ENCODE assay signal across 16 mouse cellular contexts in genomic region chrX:23673193-23673592, GRCm38 (mm10).
"Had no signal": no experiment of that assay in that cellular context is flagged by ENCODE, and none has a peak within 500 bp of the region (broad histone marks: within the 10 kb centered on the region; RNA-seq: fewer than 3 reads in every experiment).

No protein-coding gene starts in this region.

- H3K27ac ChIP-seq: kidney, postnatal 0 days; limb, embryonic 12.5 days; liver, embryonic 13.5 days; lung, embryonic 15.5 days; macrophage; midbrain, embryonic 13.5 days; neural tube, embryonic 13.5 days had no signal

- H3K4me3 ChIP-seq: limb, embryonic 12.5 days; liver, embryonic 13.5 days; lung, embryonic 15.5 days; midbrain, embryonic 13.5 days; myocyte; neural tube, embryonic 13.5 days had no signal

- H3K27me3 ChIP-seq: limb, embryonic 12.5 days; liver, embryonic 13.5 days; lung, embryonic 15.5 days; midbrain, embryonic 13.5 days; neural tube, embryonic 13.5 days had no signal

- H3K9ac ChIP-seq: limb, embryonic 12.5 days; liver, embryonic 13.5 days; liver, postnatal 0 days; lung, embryonic 15.5 days; midbrain, embryonic 13.5 days; neural tube, embryonic 13.5 days had no signal

- ATAC-seq: intestine, postnatal 0 days; liver, postnatal 0 days; midbrain, embryonic 13.5 days had no signal

- DNase-seq: kidney, adult 9 months; liver; liver, embryonic 13.5 days; liver, postnatal 0 days; lung, postnatal 14 days; right cerebral cortex, postnatal 14 days; thymus, adult 18-20 months; thymus, postnatal 36 days had no signal

- H3K9me3 ChIP-seq: limb, embryonic 12.5 days; liver, embryonic 13.5 days; lung, embryonic 15.5 days; midbrain, embryonic 13.5 days; neural tube, embryonic 13.5 days had no signal

- H3K36me3 ChIP-seq: limb, embryonic 12.5 days; liver, embryonic 13.5 days; lung, embryonic 15.5 days; midbrain, embryonic 13.5 days; neural tube, embryonic 13.5 days had no signal

- H3K4me1 ChIP-seq: limb, embryonic 12.5 days; liver, embryonic 13.5 days; lung, embryonic 15.5 days; midbrain, embryonic 13.5 days; neural tube, embryonic 13.5 days had no signal

- H3K4me2 ChIP-seq: limb, embryonic 12.5 days; liver, embryonic 13.5 days; lung, embryonic 15.5 days; midbrain, embryonic 13.5 days; neural tube, embryonic 13.5 days had no signal
